Mouse (Mus musculus) B cell, adult 2 months (primary cell): ENCODE results near the gene Slc9a4.
"Not testable (repeated sequence)": the region's sequence is repeated elsewhere in the genome, so short reads cannot be mapped to it uniquely, and the experiment has no call there.

Experiments used
- DNase-seq, 2 experiments: peaks; one replicate each; pipeline ENCODE4 v3.0.0; 2022

Gene Slc9a4

GRCm38 (mm10) chr1:40650803-40651497 lies 71.1 kb downstream of the Slc9a4 start:
- no peak for DNase-seq

GRCm38 (mm10) chr1:40657035-40657434 lies 77.2 kb downstream of the Slc9a4 start:
- no peak for DNase-seq

GRCm38 (mm10) chr1:40657978-40658496 lies 78.2 kb downstream of the Slc9a4 start:
- peak; percentile 39 to 52 for DNase-seq

GRCm38 (mm10) chr1:40659017-40659416 lies 79.1 kb downstream of the Slc9a4 start:
- no peak for DNase-seq

- no peak for DNase-seq
Measured at GRCm38 (mm10) chr1:40659496-40659895, 79.6 kb downstream of the Slc9a4 start.

- DNase-seq, result no peak
Measured at GRCm38 (mm10) chr1:40660838-40661237, 81.0 kb downstream of the Slc9a4 start.

- no peak for DNase-seq
Measured at GRCm38 (mm10) chr1:40665401-40666370, 85.8 kb downstream of the Slc9a4 start.

GRCm38 (mm10) chr1:40667442-40667841 lies 87.6 kb downstream of the Slc9a4 start:
- DNase-seq, result not testable (repeated sequence)

- no peak for DNase-seq
Measured at GRCm38 (mm10) chr1:40670025-40670424, 90.1 kb downstream of the Slc9a4 start.

GRCm38 (mm10) chr1:40671490-40671889 lies 91.6 kb downstream of the Slc9a4 start:
- DNase-seq, result no peak

GRCm38 (mm10) chr1:40677306-40677705 lies 97.4 kb downstream of the Slc9a4 start:
- DNase-seq, result no peak
